Mouse (Mus musculus): ENCODE results near the gene Magi2. TPM values are rescaled to one million over a fixed set of nuclear protein-coding genes. Genes with fewer than 3 reads are reported as not detected.

Gene Magi2
- polyA plus RNA-seq, 1 experiment from 2014 or later: 3.3 TPM

DNA sequence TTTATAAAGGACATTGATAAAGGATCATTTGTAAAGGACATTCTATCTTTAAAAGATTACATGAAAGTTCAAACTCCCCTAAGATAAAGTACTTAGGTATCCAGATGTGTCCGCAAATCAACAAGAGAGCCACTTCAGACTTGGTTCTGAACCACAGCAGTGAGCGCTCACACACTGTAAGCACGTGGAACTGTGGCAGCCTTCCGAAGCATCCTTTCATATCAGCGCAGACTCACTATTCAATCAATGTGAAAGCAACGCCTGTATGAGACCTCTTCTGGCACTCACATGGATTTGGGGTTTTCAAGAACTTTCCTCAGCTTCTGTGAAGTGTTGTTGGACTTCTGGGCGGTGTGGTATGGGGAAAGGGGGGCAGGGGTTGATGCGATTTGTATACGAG, 970.6 kb downstream of the Magi2 start:
- Histone ChIP-seq H3K27me3 (ENCODE audit: low read depth, poor library complexity, severe bottlenecking) (no peaks in the 10 kb centered on the region), H3K9me3 (replicated peaks) (no peaks in the 10 kb centered on the region), H3K4me3 (no peak overlapping the region), H3K27ac (no peak overlapping the region), H3K4me1 (no peaks in the 10 kb centered on the region), H3K36me3 (no peaks in the 10 kb centered on the region)
- WGBS: 87% methylated on average over 9 of the region's 9 CpGs
- no peak for DNase-seq (ENCODE audit: low spot score)

DNA sequence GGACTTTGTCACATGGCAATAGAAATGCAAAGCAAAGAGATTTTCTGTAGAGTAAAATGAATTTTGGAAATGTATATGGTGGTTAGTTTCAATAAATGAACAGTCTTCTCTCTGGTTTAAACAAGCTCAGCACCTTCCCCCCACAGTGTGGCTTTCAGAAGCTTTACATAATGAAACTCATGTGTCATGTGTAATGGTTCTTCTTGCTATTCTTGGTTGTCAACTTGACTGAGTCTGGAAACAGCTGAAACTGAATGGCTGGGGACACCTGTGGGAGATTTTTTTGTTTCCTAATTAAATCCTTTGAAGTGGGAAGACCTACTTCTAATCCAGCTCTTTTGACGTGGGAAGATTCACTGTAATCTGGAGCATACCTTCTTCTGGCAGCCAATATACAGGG, 974.5 kb downstream of the Magi2 start:
- H3K27me3 ChIP-seq (ENCODE audit: low read depth, poor library complexity, severe bottlenecking): no peaks in the 10 kb centered on the region
- DNase-seq (ENCODE audit: low spot score): no peak
- no peak overlapping the region for H3K4me3 ChIP-seq
- no peaks in the 10 kb centered on the region for H3K36me3 ChIP-seq
- WGBS: 74% methylated on average over 1 of the region's 1 CpGs
- no peaks in the 10 kb centered on the region for H3K9me3 ChIP-seq (replicated peaks)
- no peaks in the 10 kb centered on the region for H3K4me1 ChIP-seq
- H3K27ac ChIP-seq: no peak overlapping the region

DNA sequence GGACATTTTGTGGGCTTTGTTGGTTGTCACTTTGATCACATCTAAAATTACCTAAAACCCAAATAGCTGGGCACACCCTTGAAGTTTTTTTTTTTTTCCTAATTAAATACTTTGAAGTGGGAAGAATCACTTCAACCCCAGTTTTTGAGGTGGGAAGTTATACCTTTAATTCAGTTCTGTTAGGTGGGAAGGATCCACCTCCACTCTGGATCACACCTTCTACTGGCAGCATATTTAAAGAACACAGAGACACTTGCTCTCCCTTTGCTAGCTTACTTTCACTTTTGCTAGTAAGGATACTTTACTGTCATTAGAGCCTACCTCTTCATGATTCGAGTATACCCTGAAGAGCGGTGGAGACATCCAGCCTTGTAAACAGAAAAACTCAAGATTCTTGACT, 981.3 kb downstream of the Magi2 start:
- Histone ChIP-seq H3K27me3 (ENCODE audit: low read depth, poor library complexity, severe bottlenecking) (no peaks in the 10 kb centered on the region), H3K4me3 (no peak overlapping the region), H3K27ac (no peak overlapping the region), H3K4me1 (no peaks in the 10 kb centered on the region), H3K9me3 (replicated peaks) (no peaks in the 10 kb centered on the region), H3K36me3 (no peaks in the 10 kb centered on the region)
- 90% methylated on average over 2 of the region's 2 CpGs for WGBS
- DNase-seq (ENCODE audit: low spot score): no peak

DNA sequence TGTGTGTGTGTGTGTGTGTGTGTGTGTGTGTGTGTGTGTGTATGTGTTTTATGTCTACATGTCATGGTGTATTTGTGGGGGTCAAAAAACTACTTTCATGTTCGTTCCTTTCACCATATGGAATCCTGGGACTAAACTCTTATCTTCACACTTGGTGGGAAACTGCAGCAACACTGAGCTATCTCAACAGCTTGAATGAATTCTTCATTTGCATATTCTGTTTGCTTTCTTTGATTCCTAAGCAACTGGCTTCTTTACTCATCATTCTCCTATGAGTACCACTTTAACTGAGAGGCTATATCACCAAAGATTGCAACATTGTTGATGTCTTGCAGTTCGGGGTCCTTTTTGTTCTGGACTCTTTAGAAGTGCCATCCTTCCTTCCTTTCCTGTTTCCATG, 986.5 kb downstream of the Magi2 start:
- DNase-seq (ENCODE audit: low spot score): no peak
- 75% methylated on average over 2 of the region's 2 CpGs for WGBS

DNA sequence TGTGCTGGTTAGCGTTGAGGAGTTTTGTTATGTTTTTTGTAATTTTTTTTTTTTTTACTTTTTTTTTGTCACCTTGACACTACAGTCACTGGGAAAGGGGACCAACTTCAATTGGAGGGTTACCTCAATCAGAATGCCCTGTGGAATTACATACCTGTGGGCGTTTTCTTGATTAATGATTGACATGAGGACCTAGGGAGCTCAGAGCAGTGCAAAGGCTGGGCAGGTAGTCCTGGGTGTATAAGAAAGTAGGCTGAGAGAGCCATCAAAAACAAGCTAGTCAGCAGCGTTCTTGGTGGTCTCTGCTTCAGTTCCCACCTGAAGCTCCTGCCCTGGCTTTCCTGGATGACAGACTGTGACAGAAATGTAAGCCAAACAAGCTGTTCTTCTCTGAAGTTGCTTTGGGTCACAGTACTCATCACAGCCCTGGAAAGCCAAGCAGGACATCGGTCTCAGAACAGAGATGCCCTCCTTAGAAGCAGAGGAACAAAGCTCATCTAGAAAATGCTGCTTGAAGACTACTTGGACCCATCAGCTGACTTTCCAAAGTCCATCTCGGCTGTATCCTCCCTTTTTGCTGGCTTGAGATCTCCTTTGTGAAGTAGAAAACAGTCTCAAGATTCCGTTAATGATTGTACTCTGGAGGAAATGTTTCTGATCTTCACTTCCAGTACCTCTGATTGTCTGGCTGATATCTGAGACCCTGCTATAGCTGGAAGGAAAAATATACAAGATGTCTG, 999.8 kb downstream of the Magi2 start:
- DNase-seq (ENCODE audit: low spot score): no peak
- WGBS: 87% methylated on average over 6 of the region's 6 CpGs

More for the DNA sequence above, 986.5 kb downstream of the Magi2 start:
- Histone ChIP-seq H3K27me3 (ENCODE audit: low read depth, poor library complexity, severe bottlenecking) (no peaks in the 10 kb centered on the region), H3K4me1 (no peaks in the 10 kb centered on the region), H3K36me3 (no peaks in the 10 kb centered on the region), H3K4me3 (no peak overlapping the region), H3K27ac (no peak overlapping the region), H3K9me3 (replicated peaks) (no peaks in the 10 kb centered on the region)

DNA sequence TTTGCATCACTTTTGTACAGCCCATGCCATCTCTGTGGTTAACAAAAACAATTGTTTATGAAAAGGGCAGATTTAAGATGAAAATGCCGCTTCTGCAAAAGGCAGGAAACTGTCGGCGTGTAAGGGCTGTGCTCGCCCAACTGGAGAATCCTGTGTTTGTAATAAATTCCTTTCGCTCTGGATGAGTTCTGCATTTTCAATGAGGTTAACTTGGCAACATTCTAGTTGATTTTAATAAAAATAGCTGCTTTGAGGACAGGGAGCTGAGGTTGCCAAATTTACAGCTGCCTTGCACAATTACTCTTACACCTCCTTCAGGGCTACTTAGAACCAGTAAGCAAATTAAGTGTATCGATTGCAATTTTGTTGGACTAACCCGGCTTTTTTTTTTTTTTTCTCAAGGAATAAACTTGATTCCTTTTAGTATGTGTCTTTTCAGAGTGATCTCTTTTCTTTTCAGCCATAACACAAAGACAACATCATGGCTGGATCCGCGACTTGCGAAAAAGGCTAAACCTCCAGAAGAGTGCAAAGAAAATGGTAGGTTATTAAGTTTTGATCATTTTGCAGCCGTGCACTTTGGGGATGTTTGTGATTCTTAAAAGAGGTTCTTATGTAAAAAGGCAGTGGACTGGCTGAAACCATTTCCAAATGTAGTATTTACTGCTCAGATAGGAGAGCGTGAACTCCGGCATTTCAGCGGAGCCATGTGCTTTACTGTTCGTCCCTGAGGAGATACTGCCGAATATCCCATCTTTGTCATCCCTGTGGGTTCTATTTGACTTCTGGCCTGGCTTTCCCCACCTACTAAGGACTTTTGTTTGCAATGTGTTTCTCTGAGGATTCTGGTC, 1001.3 kb downstream of the Magi2 start:
- 93% methylated on average over 16 of the region's 16 CpGs for WGBS
- Histone ChIP-seq H3K9me3 (replicated peaks) (no peaks in the 10 kb centered on the region), H3K27ac (no peak overlapping the region), H3K4me1 (no peaks in the 10 kb centered on the region), H3K36me3 (no peaks in the 10 kb centered on the region), H3K27me3 (ENCODE audit: low read depth, poor library complexity, severe bottlenecking) (no peaks in the 10 kb centered on the region), H3K4me3 (no peak overlapping the region)
- DNase-seq (ENCODE audit: low spot score): no peak

More for the DNA sequence above, 999.8 kb downstream of the Magi2 start:
- H3K4me1 ChIP-seq: no peaks in the 10 kb centered on the region
- H3K9me3 ChIP-seq (replicated peaks): no peaks in the 10 kb centered on the region
- H3K4me3 ChIP-seq: no peak overlapping the region
- no peaks in the 10 kb centered on the region for H3K27me3 ChIP-seq (ENCODE audit: low read depth, poor library complexity, severe bottlenecking)
- H3K36me3 ChIP-seq: no peaks in the 10 kb centered on the region
- no peak overlapping the region for H3K27ac ChIP-seq

DNA sequence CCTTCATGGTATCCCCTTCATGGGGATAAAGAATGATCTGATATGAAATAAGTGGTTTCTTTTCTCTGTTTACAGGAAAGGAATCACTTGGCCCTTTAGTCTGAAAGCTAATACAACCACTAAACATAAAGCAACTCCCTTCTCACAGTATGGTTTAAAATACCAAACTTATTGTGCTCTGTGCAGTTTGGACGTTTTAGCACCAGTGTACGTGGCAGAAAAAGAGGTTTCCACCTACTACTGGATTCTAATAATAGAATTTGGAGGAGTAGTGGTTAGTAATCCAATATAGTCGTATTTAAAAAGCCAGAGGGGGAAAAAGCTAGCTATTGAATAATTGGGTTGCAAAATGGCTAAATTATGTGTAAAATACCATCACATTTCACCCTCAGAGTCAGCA, 1005.1 kb downstream of the Magi2 start:
- H3K27me3 ChIP-seq (ENCODE audit: low read depth, poor library complexity, severe bottlenecking): no peaks in the 10 kb centered on the region
- H3K27ac ChIP-seq: no peak overlapping the region
- H3K36me3 ChIP-seq: no peaks in the 10 kb centered on the region
- H3K4me3 ChIP-seq: no peak overlapping the region
- H3K9me3 ChIP-seq (replicated peaks): no peaks in the 10 kb centered on the region
- no peaks in the 10 kb centered on the region for H3K4me1 ChIP-seq
- DNase-seq (ENCODE audit: low spot score): no peak
- 81% methylated on average over 3 of the region's 3 CpGs for WGBS

DNA sequence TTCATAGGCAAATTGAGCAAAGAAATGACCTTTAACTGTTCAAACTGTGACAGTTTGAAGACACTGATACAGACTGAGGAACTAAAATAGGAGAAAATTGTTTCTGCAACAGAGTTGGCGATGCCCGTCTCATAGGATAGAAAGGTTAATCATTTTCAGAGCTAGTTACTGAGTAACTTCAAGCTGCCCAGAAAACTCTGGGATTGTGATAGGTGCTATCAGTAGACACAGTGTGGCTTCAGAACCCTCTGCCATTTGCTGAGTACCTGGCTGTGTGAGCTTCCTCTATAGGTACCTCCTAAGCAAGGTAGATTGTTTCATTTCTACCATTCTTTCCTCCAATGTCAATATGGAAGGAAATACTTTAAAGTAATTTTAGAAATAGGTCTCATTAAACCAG, 1014.7 kb downstream of the Magi2 start:
- Histone ChIP-seq H3K4me1 (no peaks in the 10 kb centered on the region), H3K36me3 (no peaks in the 10 kb centered on the region), H3K27me3 (ENCODE audit: low read depth, poor library complexity, severe bottlenecking) (no peaks in the 10 kb centered on the region), H3K9me3 (replicated peaks) (no peaks in the 10 kb centered on the region), H3K4me3 (no peak overlapping the region), H3K27ac (no peak overlapping the region)
- WGBS: 87% methylated on average over 2 of the region's 2 CpGs
- no peak for DNase-seq (ENCODE audit: low spot score)

DNA sequence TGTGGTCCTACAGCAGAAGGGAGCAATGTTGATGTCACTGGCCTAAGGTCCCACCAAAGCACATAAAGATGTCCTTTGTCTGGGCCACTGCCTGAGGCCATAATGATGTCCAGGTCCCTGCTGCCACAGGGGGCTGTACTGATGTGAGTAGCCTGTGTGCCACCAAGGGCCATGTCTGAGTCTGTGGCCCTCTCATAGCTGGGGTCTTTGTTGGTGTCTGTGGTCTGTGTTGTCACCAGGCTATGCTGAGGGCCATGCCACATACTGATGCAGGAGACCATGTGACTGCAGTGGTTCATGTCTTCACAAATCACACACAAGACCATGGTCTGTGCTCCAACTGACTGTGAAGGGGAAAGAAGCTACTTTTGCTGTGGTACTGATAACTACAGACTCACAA, 1015.7 kb downstream of the Magi2 start:
- H3K4me3 ChIP-seq: no peak overlapping the region
- H3K4me1 ChIP-seq: no peaks in the 10 kb centered on the region
- DNase-seq (ENCODE audit: low spot score): no peak
- no peaks in the 10 kb centered on the region for H3K9me3 ChIP-seq (replicated peaks)
- no peaks in the 10 kb centered on the region for H3K36me3 ChIP-seq
- no peak overlapping the region for H3K27ac ChIP-seq
- no peaks in the 10 kb centered on the region for H3K27me3 ChIP-seq (ENCODE audit: low read depth, poor library complexity, severe bottlenecking)

DNA sequence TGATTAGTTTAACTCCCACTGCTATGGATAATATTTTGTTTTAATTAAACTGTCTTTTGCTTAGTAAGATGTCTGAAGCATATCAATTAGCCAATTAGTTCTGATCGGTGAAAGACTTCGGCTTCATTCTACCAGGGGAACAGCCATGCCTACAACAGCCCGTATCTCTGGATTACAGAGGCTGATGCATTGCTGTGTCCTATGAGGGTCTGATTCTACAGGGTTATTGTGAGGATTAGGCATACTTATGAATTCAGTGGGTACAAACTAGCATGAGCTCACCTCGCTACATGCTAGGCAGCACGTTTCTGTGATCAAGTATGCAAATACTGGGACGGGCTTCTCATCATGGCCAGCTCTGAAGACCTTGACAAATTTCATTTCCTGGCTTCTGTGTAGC, 1022.5 kb downstream of the Magi2 start:
- 91% methylated on average over 6 of the region's 6 CpGs for WGBS
- Histone ChIP-seq H3K4me3 (no peak overlapping the region), H3K27me3 (ENCODE audit: low read depth, poor library complexity, severe bottlenecking) (no peaks in the 10 kb centered on the region), H3K36me3 (no peaks in the 10 kb centered on the region), H3K27ac (no peak overlapping the region), H3K4me1 (no peaks in the 10 kb centered on the region), H3K9me3 (replicated peaks) (no peaks in the 10 kb centered on the region)
- DNase-seq (ENCODE audit: low spot score): no peak

DNA sequence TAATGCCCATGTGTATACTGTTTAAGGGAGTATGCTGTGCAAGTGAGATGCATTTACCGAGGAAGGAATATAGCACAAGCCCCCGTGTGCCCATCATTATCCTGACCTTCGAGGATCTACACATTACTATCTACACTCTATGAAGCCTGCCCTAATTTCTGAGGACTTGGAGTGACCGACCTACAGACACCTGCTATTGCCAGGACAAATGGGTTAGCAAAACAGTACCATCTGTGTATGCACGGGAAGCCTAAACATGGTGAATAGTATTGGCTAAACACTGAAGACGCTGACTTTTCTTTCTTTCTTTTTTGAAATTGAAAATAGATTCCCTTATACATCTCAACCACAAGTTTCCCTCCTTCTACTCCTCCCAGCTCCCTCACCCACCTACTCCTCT, 1024.7 kb downstream of the Magi2 start:
- H3K4me1 ChIP-seq: no peaks in the 10 kb centered on the region
- no peaks in the 10 kb centered on the region for H3K9me3 ChIP-seq (replicated peaks)
- no peak for DNase-seq (ENCODE audit: low spot score)
- no peak overlapping the region for H3K27ac ChIP-seq
- no peaks in the 10 kb centered on the region for H3K27me3 ChIP-seq (ENCODE audit: low read depth, poor library complexity, severe bottlenecking)
- 88% methylated on average over 6 of the region's 6 CpGs for WGBS
- H3K4me3 ChIP-seq: no peak overlapping the region
- no peaks in the 10 kb centered on the region for H3K36me3 ChIP-seq

DNA sequence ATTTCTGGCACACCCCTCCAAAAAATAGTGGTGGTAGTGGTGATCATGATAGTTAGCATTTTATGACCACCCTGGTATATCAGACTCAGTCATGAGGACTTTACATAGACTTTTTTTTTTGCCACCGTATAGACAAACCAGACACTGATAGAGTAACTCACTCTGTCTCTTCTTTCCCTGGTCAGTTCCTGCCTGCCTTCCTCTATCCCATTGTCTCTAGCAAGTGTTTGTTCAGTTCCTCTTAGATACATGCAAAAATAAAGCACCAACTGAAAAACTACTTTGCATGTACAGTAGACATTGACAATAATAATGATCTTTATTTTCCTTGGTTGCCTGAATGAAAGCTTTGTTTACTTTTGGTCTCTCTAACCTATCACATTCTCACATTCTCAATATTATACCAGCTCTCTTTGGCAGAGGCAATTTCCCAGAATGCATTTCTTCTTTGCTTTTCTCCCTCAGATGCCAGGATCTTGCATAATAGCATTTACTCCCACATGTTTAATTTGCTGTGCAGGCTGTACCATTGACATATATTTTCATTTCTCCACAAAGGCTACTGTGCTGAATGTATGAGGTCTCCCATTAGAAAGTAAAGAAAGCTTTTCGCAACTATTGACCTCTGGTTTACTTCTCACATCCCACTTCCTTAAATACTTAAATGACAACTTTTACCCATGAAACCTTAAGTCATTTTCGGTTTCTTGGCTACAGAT, 1029.5 kb downstream of the Magi2 start:
- WGBS: 89% methylated on average over 3 of the region's 3 CpGs
- no peak for DNase-seq (ENCODE audit: low spot score)
- H3K9me3 ChIP-seq (replicated peaks): no peaks in the 10 kb centered on the region
- H3K27me3 ChIP-seq (ENCODE audit: low read depth, poor library complexity, severe bottlenecking): no peaks in the 10 kb centered on the region
- H3K4me1 ChIP-seq: peaks cover 6% of the 10 kb centered on the region; the same call in 1 of the 2 replicates
- no peaks in the 10 kb centered on the region for H3K36me3 ChIP-seq
- no peak overlapping the region for H3K4me3 ChIP-seq
- H3K27ac ChIP-seq: no peak overlapping the region

DNA sequence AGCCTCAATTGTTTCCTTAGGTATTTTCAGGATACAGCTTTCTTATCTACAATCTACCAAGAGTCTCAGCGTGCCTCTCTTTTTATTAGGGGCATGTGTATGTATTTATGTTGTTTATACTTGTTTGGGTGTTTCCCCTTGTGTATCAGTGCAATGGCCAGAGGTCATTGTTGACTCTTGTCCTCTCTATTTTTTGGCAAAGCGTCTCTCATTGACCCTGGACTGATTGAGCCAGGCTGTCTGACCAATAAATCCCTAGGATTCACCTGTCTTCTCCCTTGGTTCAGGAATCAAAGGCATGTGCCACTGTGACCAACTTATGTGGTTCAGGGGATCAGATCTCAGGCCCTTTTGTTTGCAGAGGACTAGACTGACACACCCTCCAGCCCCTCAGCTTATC, 1030.1 kb downstream of the Magi2 start:
- 65% methylated on average over 2 of the region's 2 CpGs for WGBS
- no peak overlapping the region for H3K27ac ChIP-seq
- no peak for DNase-seq (ENCODE audit: low spot score)
- H3K36me3 ChIP-seq: no peaks in the 10 kb centered on the region
- no peaks in the 10 kb centered on the region for H3K9me3 ChIP-seq (replicated peaks)
- no peaks in the 10 kb centered on the region for H3K27me3 ChIP-seq (ENCODE audit: low read depth, poor library complexity, severe bottlenecking)
- no peak overlapping the region for H3K4me3 ChIP-seq
- H3K4me1 ChIP-seq: peaks cover 6% of the 10 kb centered on the region; the same call in 1 of the 2 replicates
